Mouse (Mus musculus): ENCODE measurements around the gene Adgrf2.
A peak's percentile ranks its signal among the peaks of the same experiment; 100 is the strongest.

Adgrf2 gene

GRCm38 (mm10) chr17:42741801-42742217, at the start of gene Adgrf2:
TSS of gene Adgrf2 (minus strand) at chr17:42742179.
- DNase-seq (ENCODE audit: low spot score in 2 of 2), result no peak

GRCm38 (mm10) chr17:42790787-42791186, 48.8 kb upstream of the Adgrf2 start:
- no peak for DNase-seq (ENCODE audit: low spot score in 2 of 2)

GRCm38 (mm10) chr17:42789723-42790122, 47.7 kb upstream of the Adgrf2 start:
- no peak for DNase-seq (ENCODE audit: low spot score in 2 of 2)

- DNase-seq (ENCODE audit: low spot score in 2 of 2), result no peak
Observed at GRCm38 (mm10) chr17:42788686-42789453, 46.9 kb upstream of the Adgrf2 start.

GRCm38 (mm10) chr17:42782156-42782757, 40.3 kb upstream of the Adgrf2 start:
- DNase-seq (ENCODE audit: low spot score in 2 of 2), result peak in 1 of 2 experiments; percentile 61

- no peak for DNase-seq (ENCODE audit: low spot score in 2 of 2)
Observed at GRCm38 (mm10) chr17:42753791-42754190, 11.8 kb upstream of the Adgrf2 start.

- DNase-seq (ENCODE audit: low spot score in 2 of 2), result no peak
Observed at GRCm38 (mm10) chr17:42752173-42752572, 10.2 kb upstream of the Adgrf2 start.

GRCm38 (mm10) chr17:42745657-42746420, 3.9 kb upstream of the Adgrf2 start:
- DNase-seq (ENCODE audit: low spot score in 2 of 2), result no peak

- DNase-seq (ENCODE audit: low spot score in 2 of 2), result no peak
Observed at GRCm38 (mm10) chr17:42742823-42743222, 844 bp upstream of the Adgrf2 start.

GRCm38 (mm10) chr17:42738794-42739193, 3.2 kb downstream of the Adgrf2 start:
- no peak for DNase-seq (ENCODE audit: low spot score in 2 of 2)

GRCm38 (mm10) chr17:42717161-42717560, 24.8 kb downstream of the Adgrf2 start:
- DNase-seq (ENCODE audit: low spot score in 2 of 2), result no peak

GRCm38 (mm10) chr17:42714991-42715390, 27.0 kb downstream of the Adgrf2 start:
- no peak for DNase-seq (ENCODE audit: low spot score in 2 of 2)

- peak in 1 of 2 experiments; percentile 22 for DNase-seq (ENCODE audit: low spot score in 2 of 2)
Observed at GRCm38 (mm10) chr17:42710717-42711116, 31.3 kb downstream of the Adgrf2 start.

- DNase-seq (ENCODE audit: low spot score in 2 of 2), result no peak
Observed at GRCm38 (mm10) chr17:42705611-42706010, 36.4 kb downstream of the Adgrf2 start.

GRCm38 (mm10) chr17:42702198-42702597, 39.8 kb downstream of the Adgrf2 start:
- DNase-seq (ENCODE audit: low spot score in 2 of 2), result no peak

GRCm38 (mm10) chr17:42694730-42695129, 47.2 kb downstream of the Adgrf2 start:
- peak; percentile 24 to 30 for DNase-seq (ENCODE audit: low spot score in 2 of 2)

GRCm38 (mm10) chr17:42692136-42692535, 49.8 kb downstream of the Adgrf2 start, which contains the start of gene Adgrf4:
TSS of gene Adgrf4 (minus strand) at chr17:42692284.
- DNase-seq (ENCODE audit: low spot score in 2 of 2), result no peak

- no peak for DNase-seq (ENCODE audit: low spot score in 2 of 2)
Observed at GRCm38 (mm10) chr17:42690531-42690930, 51.4 kb downstream of the Adgrf2 start.
